Mouse (Mus musculus) heart, postnatal 14 days (tissue): ENCODE measurements around the gene Mlip. TPM values are rescaled to one million over a fixed set of nuclear protein-coding genes. Genes with fewer than 3 reads are reported as not detected.

Source experiments
- DNase-seq, 2 experiments: peaks; one replicate each; pipeline ENCODE4 v3.0.0; 2021 to 2022
- intact Hi-C: fragments of 180-260 bp; cut with DNase I; formaldehyde crosslinking; loops from one replicate; pipeline ENCODE4 v1.15.1; 2025
- total RNA-seq, 2 experiments: library from RNA; stranded (reverse); gene quantifications; 2 replicates each; pipeline ENCODE4 v1.2.3; 2021

Gene Mlip
- total RNA-seq, 2 experiments from 2014 or later, result 133 to 137 TPM

DNA sequence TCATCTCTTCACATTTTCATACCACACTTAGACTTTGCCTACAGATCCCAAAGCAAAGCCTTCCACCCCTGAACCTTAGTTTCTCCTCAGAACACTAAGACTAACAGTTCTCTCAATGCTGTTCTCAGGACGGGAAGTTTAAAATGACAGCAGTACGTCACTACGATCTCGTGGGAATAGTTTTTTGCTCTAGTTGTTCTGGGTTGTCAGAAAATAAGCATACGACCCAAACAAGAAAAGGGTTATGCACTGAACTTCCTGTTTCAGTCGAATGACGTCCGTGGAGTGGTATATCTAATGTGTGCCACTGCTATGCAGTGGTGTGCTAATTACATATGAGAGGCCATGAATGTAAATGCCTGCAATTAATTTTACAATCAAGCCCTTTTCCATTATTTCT is 7.9 kb upstream of the Mlip start:
- no peak for DNase-seq
- intact Hi-C loops, result no loop called here

DNA sequence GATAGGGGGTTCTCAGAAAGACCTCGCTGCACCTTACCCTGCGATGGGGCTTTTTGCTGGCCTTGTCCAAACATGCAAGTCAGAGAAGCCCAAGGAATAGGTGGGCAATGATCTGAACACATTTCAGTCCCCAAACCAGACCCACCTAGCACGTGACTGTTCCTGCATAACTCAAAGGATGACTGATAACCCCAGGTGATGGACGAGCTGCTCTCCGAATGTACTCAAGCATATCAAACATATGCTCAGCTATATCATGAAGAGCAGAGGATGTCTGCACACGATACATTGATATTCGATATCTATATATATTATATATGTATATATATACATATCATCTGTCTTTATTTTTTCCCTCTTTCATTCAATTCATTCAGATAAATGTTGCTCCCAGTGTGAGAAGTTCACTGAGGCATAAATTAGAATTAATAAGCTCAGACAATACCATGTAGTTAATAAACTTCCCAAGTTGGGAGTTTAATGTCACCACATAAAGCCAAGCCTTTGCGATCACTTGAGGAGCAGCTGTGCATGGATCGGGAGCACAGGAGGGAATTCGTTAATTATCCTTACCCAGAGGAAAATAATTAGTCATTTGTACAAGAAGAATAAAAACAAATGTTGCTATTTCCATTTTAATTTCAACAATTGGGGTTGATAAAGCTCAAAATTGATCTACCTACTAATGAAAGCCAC is 6.7 kb upstream of the Mlip start:
- intact Hi-C loops, result no loop called here
- DNase-seq, result no peak

DNA sequence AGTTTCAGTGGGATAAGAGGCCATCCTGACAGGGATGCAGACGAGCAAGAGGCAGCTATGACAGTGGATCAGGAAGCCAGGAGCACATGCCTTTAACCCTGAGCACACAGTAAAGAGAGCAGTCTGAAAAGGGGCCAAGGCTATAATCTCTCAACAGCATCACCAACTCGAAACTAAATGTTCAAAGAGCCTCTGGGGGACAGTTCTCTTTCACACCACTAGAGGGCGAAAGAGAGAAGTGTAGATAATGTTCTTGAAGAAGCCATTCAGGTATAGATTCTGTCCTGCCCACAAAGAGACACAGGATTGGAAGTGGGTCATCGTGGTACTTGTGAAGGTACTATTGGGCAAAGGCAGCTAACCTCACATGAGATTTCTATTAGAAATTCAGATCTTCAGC is 1.2 kb upstream of the Mlip start:
- no peak for DNase-seq
- intact Hi-C loops, result no loop called here

DNA sequence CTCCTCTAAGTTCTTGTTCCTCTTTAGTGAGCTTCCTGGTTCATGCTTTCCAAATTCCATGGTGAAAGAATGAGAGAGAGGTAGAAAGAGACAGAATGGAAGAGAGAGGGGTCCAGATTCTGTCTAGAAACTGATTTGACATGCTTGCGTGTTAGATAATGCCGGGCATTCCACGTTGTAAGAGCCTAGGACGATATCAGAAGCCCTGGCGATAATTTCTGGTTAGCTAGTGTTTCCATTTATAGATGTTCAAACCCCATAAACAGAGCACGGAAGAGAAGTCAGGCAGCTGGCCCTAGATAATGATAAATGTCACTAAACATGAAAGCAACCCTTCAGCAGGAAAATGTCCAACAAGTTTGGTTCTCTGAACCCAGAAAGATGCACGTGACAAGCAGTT is 5.1 kb downstream of the Mlip start:
- intact Hi-C loops, result no loop called here
- DNase-seq, result no peak

DNA sequence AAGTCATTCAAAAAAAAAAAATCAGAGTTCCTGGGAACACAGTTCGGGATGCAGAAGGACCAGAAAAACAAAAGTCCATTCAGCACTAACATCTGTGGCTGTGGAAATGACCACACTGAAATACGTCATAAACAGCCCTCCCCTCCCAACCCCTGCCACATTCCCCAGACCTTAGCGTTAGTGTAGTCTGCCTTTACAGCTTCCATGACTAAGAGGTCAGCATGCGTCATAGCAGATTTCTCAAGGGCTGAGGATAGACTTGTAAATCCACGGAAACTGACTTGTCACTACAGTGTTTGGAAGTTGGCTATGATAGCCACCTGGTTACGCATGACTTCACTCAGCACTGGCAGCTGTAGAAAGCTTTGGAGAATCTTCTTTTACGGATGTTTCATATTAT is 8.5 kb downstream of the Mlip start:
- intact Hi-C loops, result no loop called here
- no peak for DNase-seq

DNA sequence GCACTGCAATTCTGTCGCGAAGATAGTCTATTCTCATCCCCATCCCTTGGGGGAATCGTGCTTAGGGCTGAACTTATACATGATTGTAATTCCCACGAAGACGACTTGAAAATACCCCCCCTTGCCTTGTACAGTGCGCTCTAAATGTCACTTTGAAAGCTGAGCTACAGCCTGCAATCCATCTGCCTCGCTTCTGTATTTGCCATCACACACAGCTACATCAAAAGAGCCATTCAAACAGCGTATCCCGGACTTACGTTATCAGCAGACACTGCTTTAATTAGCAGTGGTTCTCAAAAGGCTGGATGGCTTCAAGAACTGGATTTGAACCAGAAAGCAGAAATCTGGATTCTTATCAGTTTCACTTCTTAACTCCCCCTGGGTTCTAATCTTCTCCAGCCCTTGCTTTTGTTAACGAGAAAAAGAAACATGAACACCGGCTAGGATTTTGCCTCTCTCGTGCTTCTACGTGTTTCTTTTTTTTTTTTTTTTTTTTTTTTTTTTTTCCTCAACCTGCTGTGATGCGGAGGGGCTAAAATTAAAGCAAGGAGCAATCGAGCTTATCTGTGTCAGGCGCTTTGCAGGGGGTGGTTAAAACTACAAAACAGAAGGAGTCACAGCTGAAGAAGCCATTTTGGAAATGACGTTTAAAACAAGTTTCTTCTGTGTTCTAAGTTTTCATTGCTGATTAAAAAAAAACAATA is 12.5 kb downstream of the Mlip start:
- intact Hi-C loops, result no loop called here
- DNase-seq, result no peak

DNA sequence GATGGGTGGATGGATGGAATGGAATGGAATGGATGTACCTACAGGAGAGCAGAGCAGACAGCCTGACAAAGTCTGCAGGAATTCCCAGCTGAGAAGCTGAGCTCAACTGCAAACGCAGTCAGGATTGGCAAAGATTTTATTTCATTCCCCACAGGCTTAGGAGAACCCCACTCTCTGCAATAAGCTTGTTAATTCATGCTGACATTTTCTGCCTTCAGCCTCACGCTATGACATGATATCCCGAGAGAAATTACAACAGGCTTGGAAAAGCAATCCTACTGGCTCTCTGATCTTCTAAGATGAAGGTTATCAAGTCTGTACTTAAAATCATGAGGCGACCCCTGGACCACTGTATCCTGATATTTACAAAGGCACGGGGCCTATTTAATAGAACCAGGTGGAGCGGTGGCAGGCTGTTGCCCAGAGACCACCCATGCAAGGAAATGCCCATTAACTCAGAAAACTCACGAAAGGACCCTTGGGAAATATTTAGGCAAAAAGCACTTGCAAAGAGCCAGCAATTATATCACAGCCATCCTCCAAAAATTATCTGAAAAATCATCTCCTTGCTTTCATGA is 13.1 kb downstream of the Mlip start:
- intact Hi-C loops, result no loop called here
- DNase-seq, result no peak

DNA sequence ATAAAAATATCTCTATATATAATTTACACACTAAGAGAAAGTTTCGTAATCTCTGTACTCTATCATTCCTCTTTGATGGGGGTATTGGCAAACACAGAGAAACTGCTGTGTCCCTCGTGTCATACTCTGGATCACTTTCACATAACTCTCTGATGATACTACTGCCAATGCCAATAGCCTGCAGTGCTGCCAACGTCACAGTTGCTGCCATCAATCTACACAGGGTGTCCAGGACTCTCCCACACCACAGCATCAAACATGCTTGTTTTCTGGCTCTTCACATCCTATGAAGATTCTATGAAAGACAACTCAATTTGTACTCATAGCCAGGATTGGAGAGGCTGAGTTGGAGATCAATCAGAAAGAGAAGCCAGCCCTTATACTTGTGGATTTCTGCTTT is 17.4 kb downstream of the Mlip start:
- intact Hi-C loops, result no loop called here
- no peak for DNase-seq

DNA sequence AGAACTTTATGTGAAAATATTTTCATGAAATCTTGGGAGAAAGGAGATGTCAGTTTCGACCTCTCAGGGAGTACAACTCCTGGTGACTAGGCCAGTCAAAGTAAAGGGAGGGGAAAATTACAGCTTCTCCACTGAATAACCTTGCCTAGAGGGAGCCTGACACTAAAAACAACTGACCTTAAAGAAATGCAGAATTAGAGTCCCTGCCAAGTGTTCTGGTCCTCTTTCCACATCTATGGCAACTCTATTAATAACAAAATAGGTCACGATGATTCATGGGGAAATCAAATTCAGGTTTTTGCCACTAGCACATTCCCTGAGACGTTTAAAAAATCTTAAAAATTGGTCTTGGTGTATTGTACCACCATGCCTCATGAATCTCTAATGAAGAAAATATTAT is 34.4 kb downstream of the Mlip start:
- DNase-seq, result no peak
- intact Hi-C loops, result no loop called here

DNA sequence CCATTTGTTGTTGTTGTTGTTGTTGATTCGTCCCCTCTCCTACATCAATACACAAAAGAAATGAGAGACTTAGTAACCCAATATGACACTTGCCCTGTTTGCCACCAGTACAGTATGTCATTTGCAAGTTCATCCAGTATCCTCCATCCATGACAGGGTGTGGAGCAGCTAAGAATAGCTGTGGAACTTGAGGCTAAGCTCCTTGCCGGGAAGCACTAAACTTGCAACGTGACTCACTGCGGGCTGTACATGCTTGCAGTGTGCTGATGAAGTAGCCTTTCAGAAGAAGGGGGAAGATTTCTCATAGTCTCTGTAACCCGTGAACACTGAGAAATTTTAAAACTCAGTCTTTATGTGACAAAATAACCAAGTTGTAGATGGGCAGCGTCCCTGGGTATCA is 42.2 kb downstream of the Mlip start:
- DNase-seq, result peak in 1 of 2 experiments; percentile 24
- intact Hi-C loops, result no loop called here

DNA sequence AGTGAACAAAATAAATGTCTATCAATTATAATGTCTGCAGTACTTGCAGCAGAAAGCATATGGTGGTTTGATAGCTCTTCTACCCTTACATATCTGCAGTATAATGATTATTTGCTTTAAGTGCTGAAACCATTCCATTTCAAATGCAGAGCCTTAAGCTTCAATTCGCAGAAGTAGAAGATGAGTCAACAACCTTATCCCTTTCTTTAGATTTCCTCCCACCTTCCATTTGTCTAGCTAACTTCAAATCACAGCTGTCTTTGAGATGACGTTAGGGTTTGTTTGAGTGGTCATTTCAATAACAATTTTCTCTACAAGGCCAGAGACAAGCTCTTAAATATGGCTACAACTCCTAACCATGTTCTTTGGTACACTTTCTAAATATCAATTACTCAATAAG is 47.4 kb downstream of the Mlip start:
- DNase-seq, result no peak
- intact Hi-C loops, result no loop called here

DNA sequence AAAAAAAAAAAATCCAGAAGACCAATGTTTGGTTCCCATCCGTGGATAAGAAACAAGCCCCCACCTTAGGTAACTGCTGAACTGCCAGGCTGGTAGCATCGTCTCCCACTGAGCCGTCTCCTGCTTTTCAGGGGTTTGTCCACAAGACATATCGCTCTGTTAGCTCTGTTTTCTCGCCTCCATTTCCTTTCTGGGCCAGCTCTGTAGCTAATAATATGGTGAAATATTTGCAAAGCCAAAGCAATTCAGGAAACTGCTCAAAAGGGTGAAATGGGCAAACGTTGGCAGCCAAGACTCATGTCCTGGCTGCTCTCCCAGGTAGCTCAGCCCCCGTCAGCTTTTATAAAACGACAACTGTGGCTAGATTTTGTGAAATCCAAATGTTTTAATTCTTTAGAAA is 50.4 kb downstream of the Mlip start:
- intact Hi-C loops, result no loop called here
- DNase-seq, result no peak

DNA sequence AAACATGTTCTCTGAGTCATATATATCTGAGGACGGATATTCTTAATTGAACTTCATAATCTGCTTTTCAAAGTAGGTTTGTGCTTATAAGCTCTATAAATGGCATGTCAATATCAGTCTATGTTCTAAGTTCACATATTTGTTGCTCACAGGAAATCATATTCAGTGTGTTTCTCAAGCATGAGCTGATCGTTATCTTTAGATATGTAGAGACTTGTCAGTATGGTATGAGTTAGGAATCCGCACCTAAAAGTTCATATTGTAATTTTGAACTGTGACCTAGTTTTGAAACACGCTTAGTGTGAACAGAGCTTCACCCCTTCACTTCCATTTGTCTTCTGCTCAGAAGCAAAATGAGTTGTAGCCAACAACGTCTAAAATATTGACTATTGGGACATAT is 64.8 kb downstream of the Mlip start:
- intact Hi-C loops, result no loop called here
- DNase-seq, result no peak

DNA sequence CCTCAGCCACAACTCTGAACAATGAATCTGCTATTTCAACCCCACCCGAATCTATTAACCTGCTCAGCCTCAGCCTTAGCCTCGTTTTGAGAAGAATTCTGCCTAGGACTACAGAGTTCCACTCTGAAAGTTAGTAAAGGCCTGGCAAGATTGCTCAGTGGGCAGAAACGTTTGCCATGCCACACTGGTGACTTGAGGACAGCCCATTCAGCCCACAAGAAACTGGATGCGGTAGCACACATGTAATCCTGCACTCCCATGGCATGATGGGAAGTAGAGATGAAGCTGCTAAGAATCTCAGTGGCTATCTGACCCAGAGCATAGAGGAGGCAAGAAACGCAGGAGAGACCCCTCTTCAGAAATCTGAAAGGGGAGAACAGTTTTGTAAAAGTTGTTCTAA is 73.4 kb downstream of the Mlip start:
- DNase-seq, result no peak
- intact Hi-C loops, result no loop called here

DNA sequence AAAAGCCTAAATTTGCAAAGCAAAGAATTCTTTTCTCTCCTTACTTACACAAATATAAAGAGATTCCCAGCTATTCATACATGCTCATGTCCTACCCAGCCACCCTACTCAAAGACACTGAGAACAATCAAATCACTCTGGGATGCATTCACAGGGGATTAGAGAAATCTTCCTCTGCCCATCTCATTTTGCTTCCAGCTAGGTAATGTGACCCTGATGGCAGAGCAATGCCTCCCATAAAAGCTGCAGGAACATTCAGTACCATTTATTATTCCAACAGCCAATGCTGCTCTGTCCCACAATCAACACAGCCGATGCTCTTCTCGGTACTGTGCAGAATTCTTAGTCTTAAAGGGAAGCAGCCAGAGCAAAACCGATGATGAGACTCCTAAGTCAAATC is 74.7 kb downstream of the Mlip start:
- intact Hi-C loops, result no loop called here
- DNase-seq, result no peak

DNA sequence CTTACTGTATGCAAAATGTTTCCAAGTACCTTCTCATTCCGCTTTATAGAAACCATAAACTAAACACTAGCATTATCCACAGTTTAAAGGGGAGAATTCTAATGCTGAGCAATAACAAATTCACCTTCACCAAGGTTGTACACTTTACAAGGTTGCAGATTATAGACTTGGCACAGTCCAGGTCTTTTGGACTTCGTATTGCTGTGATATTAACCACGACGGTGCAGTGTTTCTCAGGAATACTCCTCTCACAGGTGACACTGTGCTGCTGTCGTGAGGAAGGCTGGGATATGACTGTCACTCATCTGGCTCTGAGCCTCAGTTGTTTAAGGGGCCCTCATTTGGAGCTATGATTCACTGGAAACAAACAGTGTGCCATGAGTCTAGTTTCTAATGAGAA is 75.5 kb downstream of the Mlip start:
- intact Hi-C loops, result no loop called here
- DNase-seq, result no peak

DNA sequence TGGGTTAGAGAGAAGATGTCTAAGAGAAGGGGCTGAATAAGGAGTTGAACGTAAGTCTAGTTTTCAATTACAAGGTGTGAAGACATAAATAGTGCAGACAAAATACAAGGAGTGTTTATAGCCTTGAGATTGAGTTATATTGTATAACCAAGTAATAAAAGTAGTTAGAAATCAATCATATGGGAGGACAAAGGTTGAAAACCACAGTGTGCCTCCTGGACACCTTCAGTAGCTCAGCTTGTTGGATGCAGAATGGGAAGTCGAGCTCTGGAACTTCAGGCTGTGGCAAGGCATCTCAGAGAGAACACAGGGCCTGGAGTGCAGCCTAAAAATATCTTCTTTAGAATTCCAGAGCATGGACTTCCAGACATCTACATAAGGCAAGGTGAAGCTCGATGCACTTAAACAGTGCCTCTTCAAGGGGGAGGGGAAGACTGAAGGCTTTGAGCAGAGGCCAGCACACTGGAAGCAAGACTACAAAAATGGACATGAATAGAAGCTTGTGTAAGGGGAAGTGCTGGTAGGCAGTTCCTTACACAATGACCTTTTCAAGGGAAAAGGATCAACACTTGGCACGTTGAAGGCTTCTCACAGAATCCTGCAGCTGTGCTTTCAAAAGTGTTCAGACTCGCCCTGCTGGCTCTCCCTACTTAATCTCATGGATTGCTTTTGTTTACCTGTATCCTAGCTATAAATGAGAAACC is 76.2 kb downstream of the Mlip start:
- no peak for DNase-seq
- intact Hi-C loops, result no loop called here

DNA sequence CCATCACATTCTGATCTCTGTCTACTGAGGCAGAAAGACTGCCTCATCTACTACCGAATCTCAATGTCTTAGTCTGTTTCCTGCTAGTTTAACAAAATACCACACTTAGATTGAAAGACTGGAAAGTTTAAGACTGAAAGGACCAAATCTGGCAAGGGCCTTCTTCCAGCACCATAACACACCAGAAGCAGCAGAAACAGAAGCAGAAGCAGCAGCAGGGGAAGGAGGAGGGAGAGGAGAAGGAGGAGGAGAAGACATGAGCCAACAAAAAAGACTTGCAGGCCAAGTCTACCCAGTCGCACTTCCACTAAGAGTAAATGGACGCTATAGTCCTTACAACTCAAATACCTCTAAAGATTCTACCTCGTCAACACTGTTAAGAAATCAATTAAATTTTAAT is 80.0 kb downstream of the Mlip start:
- no peak for DNase-seq
- intact Hi-C loops, result no loop called here

DNA sequence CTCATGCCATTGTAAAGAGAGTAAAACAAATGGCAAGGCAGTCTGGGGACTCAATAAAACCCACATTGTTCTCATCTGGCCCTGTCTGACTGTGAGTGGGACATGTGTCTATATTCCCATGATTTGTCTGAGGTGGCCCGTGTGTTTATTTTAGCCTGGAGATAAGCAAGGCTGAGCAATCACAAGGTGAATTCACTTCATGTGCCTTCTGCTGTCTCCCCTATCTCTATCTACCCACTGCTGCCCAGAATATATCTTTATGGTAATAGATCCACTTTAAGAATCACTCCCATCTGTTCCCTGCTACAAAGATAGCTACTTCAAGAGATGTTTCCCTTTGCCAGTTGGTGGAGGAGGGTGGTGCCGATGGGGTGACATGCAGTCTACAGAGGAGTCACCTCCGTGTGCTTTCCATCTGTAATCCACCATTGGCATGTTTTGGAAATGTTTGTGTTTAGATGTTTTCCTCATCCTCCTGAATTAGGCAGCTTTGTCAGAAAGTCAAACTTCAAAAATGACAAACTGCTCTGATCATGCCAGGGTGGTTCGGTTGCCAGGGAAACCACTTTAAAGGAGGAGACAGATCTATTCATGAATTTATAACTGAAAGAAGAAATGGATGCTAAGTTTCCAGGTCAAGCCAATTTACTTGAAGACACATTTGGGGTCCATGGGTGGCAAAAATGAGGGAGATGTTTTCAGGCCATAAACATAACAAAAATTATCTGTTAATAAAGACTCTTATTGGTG is 87.3 kb downstream of the Mlip start:
- DNase-seq, result no peak
- intact Hi-C loops, result no loop called here

DNA sequence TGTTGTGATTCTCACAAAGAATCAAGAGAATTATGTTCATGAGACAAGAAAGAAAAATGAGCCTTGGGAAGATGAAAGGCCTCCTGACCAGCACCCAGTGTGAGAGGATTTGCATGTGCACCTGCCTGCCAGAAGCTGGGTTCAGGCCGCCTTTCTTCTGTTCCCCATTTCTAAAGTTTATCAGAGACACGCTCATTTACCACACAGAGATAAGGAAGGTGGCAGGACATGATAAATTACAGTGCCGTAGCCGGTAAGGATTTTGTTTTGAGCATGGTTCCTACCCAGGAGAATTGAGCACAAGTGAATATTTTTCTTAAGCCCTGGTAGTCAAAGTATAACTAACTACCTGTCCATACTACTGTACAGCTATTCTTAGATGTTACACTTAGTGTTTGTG is 93.7 kb downstream of the Mlip start:
- intact Hi-C loops, result no loop called here
- no peak for DNase-seq

DNA sequence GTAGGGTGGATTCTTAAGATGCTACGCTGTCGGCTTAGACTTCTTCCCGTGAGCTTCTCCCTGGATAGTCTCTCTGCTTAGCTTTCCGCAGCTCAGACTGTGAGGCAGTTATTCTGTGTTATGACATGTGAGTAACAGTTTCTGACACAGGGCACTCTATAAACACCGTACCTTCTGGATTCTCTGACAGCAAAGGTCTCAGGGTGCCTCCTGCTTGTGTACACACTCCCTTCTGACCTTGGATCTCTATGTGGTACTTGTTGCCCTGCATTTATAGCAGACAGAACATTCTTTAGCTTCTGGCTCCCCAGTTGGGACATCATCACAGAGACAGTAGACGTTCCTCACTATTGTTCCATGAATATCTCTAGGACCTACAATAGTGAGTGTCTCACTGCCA is 94.5 kb downstream of the Mlip start:
- intact Hi-C loops, result no loop called here
- no peak for DNase-seq
